Mouse (Mus musculus) T-helper 2 cell (primary cell): ENCODE data around the gene Gm16253.
"Not testable (repeated sequence)": the region's sequence is repeated elsewhere in the genome, so short reads cannot be mapped to it uniquely, and the experiment has no call there.

Source experiments
- in situ Hi-C: fragments of 300-600 bp; cut with MboI, MseI; formaldehyde crosslinking; loops from one replicate; pipeline ENCODE4 v1.15.1; 2025; ENCODE audit warnings: high pct_unique_total_duplicates

Gene Gm16253

DNA sequence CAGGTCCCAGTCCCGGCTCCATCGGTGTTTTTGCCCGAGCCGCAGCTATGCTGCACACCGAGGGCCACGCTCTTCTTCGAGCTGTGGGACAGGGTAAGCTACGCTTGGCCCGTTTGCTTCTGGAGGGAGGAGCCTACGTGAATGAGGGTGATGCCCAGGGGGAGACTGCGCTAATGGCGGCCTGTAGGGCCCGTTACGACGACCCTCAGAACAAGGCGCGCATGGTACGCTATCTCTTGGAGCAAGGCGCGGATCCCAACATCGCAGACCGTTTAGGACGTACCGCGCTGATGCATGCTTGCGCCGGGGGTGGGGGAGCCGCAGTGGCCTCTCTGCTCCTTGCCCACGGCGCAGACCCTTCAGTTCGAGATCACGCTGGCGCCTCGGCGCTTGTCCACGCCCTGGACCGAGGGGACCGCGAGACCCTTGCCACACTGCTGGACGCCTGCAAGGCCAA is 20.7 kb downstream of the Gm16253 start:
- in situ Hi-C loops: no loop called here

GRCm38 (mm10) chr3:96598156-96599068 is 21.6 kb downstream of the Gm16253 start:
- in situ Hi-C loops: no loop called here

- in situ Hi-C loops: no loop called here
Measured at GRCm38 (mm10) chr3:96599069-96599393, 22.2 kb downstream of the Gm16253 start.

- in situ Hi-C loops: no loop called here
Measured at GRCm38 (mm10) chr3:96599411-96599810, 22.6 kb downstream of the Gm16253 start.

DNA sequence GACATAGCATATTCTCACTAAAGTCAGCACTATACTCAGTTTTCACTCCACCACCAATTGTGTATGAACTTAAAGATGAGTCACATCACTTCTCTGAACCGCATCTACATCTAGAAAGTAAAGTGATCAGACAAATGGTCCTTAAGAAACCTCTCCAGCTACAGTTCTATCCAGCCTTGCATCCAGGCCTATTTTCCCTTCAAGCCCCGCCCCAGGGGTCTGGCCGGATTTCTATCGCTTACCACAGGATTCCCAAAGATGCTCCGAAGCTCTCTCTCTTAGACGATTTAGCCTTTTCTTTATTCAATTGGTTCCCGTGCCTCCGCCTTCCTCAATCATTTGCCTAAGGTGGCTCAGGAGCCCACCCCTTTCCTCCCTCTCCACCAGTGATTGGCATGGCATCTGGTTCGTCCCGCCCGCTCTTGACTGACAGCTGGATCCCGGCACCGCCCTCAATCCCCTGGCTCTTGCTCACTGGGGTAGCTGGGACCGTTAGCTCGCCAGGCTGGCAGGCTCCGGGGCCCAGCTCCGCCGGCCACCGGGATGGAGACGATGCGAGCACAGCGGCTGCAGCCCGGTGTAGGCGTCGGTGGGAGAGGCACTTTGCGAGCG is 24.0 kb downstream of the Gm16253 start, which contains the start of gene Lix1l:
TSS of gene Lix1l (plus strand) at position 511 of the 612 bp plus-strand sequence.
- in situ Hi-C loops: no loop called here

GRCm38 (mm10) chr3:96601251-96601787 is 24.5 kb downstream of the Gm16253 start:
- in situ Hi-C loops: no loop called here

DNA sequence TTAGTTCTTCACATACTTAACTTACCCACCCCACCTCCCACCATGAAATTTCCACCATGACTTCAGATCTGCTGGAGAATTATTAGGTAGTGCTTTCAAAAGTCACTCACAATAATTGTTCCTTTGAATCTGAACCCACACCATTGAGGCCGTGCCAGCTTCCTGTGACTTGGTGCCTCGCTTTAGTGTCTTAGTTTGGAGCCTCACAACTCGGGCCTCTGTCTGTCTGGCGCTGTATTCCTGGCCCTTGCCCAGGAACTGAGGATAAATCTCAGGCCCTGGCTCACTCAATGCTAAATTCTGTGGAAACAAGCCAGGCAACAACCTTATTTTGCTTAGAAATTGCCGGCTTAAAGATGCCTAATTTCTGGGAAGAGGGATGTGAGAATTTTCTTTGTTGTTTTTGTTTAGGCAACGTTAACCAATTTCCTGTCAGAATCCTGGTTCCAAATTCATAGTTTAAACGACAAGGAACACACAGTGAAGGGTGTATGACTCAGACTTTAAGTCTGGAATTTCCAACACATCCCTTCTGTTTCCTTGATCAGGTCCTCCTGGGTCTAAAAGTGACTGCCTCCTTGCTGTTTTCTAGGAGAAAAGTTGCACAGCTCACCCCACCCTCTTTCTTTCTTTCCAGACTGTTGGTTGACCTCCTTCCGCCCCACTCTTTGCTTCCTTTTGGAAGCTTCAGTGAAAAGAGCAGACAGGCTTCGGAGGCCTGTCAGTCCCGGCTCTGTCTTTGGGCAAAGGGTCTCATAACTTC is 25.3 kb downstream of the Gm16253 start:
- in situ Hi-C loops: no loop called here

- in situ Hi-C loops: no loop called here
Measured at GRCm38 (mm10) chr3:96602704-96603084, 25.9 kb downstream of the Gm16253 start.

- in situ Hi-C loops: no loop called here
Measured at GRCm38 (mm10) chr3:96603311-96603710, 26.5 kb downstream of the Gm16253 start.

DNA sequence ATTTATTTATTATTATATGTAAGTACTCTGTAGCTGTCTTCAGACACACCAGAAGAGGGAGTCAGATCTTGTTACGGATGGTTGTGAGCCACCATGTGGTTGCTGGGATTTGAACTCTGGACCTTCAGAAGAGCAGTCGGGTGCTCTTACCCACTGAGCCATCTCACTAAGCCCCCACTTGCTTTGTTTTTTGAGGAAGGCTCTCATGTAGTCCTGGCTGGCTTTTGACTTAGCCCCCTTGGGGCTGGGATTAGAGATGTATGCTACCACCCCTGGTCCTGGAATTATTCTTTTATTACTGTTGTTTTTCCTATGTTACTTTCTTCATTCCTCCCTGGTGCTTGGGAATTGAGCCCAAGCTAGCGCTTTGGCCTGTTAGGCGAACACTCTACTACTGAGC is 29.2 kb downstream of the Gm16253 start:
- in situ Hi-C loops: not testable (repeated sequence)

DNA sequence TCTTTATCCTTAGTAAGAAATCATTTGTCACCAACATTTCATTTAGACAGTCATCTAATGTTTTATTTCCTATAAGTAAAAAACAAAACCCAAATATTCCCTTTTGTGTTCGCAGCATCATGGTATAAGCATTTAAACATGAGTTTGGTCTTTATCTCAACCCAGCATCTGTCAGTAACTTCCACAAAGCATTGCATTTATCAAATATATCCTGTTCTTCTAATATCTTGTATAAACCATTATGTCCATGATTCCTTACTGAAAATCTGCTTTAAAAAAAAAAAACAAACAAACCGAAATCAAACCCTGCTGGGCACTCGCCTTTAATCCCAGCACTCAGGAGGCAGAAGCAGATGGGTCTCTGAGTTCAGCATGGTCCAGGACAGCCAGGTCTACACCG is 29.8 kb downstream of the Gm16253 start:
- in situ Hi-C loops: no loop called here

DNA sequence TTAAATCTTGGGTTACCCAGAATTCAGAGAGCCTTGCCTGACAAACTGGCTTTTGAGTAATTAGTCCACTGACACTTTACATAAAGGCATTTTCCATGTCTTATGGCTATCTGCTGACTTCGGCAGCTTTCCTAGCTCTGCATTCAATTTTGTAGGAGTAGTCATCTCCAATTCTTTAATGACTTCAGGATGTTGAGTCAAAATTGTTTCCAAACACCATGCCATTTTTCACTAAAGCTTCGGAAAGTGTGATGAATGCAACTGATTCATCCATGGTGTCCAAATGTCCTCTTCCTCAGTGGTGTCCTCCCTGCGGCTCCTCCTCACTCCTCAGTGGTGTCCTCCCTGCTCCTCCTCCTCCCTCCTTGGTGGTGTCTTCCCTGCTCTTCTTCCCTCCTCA is 41.2 kb downstream of the Gm16253 start:
- in situ Hi-C loops: no loop called here

DNA sequence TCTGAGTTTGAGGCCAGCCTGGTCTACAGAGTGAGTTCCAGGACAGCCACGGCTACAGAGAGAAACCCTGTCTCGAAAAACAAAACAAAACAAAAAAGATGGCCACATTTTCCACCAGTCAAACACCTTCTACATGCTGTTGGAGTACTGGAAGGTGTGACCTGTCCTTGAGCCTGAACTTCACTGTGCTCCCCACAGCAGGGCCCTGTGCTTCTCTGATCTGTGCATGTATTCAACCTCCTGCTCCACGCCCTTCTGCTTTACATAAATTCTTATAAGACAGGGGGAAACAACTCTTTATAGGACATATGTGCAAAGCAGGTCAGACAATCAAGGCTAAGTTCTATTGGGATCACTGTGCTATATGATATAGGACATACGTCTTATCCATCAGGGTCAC is 46.4 kb downstream of the Gm16253 start:
- in situ Hi-C loops: no loop called here

- in situ Hi-C loops: no loop called here
Measured at GRCm38 (mm10) chr3:96629729-96630600, 53.2 kb downstream of the Gm16253 start, which contains the start of gene Rbm8a. Gene Rbm8a, plus strand, starts transcription at chr3:96629933.
